Mouse (Mus musculus) olfactory bulb, adult 2 months (tissue): ENCODE results near the gene Stau1.

ENCODE experiments used
- CTCF ChIP-seq: fragments of 200-500 bp; IDR thresholded peaks from 2 replicates; pipeline ENCODE4 v1.5.1; 2012; ENCODE audit warnings: low read depth, mild to moderate bottlenecking, low read length, moderate library complexity; ENCODE audit not compliant: insufficient read depth
- POLR2A ChIP-seq: fragments of 200-500 bp; IDR thresholded peaks from 2 replicates; pipeline ENCODE4 v1.6.1; 2012; ENCODE audit warnings: mild to moderate bottlenecking, low read depth, low read length, moderate library complexity; ENCODE audit not compliant: insufficient read depth

GRCm38 (mm10) chr2:166963257-166963656 lies 32.8 kb downstream of the Stau1 start:
- no peak for TF ChIP-seq CTCF
- no peak for TF ChIP-seq POLR2A
